8 mouse cellular contexts compared by ENCODE assay signal in genomic region chr17:44455681-44456600, GRCm38 (mm10).
DNase-seq lines count a peak whose midpoint lies in the region; ATAC-seq and TF ChIP-seq lines count a peak whose summit lies in the region.

No protein-coding gene starts in this region.

- peak; percentile 59 for DNase-seq in R1 (ENCODE audit: low read depth, low spot score)
- DNase-seq in cerebellum, postnatal 10 days: peak; percentile 86 to 88
- DNase-seq in frontal cortex, postnatal 25 days (ENCODE audit: low spot score in 2 of 2): peak; percentile 54 to 60
- peak; percentile 57 to 71 for DNase-seq in left cerebral cortex, adult 2 months (ENCODE audit: extremely low spot score in 1 of 2, low spot score in 2 of 2)
- peak; percentile 32 to 39 for DNase-seq in right cerebral cortex, postnatal 36 days (ENCODE audit: low spot score in 2 of 2)

- H3K4me3 ChIP-seq in left cerebral cortex, adult 2 months: no peak overlapping the region

- peak; percentile 79 for ATAC-seq in inflammation-experienced regulatory T-cells, adult 6 months
- peak; percentile 82 for ATAC-seq in megakaryocyte-erythroid progenitor cell, adult 5-6 weeks (replicated peaks; ENCODE audit: low FRiP score, low TSS enrichment, poor library complexity, severe bottlenecking)
- ATAC-seq in erythroblast, adult 5-6 weeks (replicated peaks; ENCODE audit: low FRiP score, poor library complexity, severe bottlenecking): no peak

- intact Hi-C loops in left cerebral cortex, adult 2 months (cut with DNase I): loop anchor here (2.0 to 10.0 kb wide), 5 partner anchors 194 to 916 kb away; no protein-coding TSS in a partner anchor

- TF ChIP-seq CTCF in left cerebral cortex, adult 2 months (IDR thresholded peaks at IDR 0.05): peak; percentile 84

- no peak overlapping the region for H3K27ac ChIP-seq in left cerebral cortex, adult 2 months

Comparison
In these comparisons a context has a peak if more than half of its experiments do, and no peak if none do; other contexts are left out.
1. DNase-seq: peak in every context shown above with its lines; median percentile 87 in cerebellum, postnatal 10 days; 64 in left cerebral cortex, adult 2 months; 59 in R1; 57 in frontal cortex, postnatal 25 days; 36 in right cerebral cortex, postnatal 36 days.